Mouse (Mus musculus) ovary, adult 18-20 months (tissue): ENCODE results near the gene Sfxn5.

Experiments
- DNase-seq: peaks from one replicate; pipeline ENCODE4 v3.0.0; 2022; ENCODE audit warnings: low spot score, mixed read lengths

Sfxn5 gene

GRCm38 (mm10) chr6:85334251-85334650 lies 1.0 kb upstream of the Sfxn5 start:
- DNase-seq: no peak

GRCm38 (mm10) chr6:85333732-85334131 lies 510 bp upstream of the Sfxn5 start:
- DNase-seq: no peak

GRCm38 (mm10) chr6:85332351-85332999 lies 747 bp downstream of the Sfxn5 start:
- DNase-seq: no peak

GRCm38 (mm10) chr6:85331736-85332135 lies 1.5 kb downstream of the Sfxn5 start:
- DNase-seq: no peak

GRCm38 (mm10) chr6:85331221-85331735 lies 1.9 kb downstream of the Sfxn5 start:
- peak; percentile 38 for DNase-seq

- no peak for DNase-seq
Measured at GRCm38 (mm10) chr6:85329666-85330185, 3.5 kb downstream of the Sfxn5 start.

- DNase-seq: no peak
Measured at GRCm38 (mm10) chr6:85326564-85326963, 6.7 kb downstream of the Sfxn5 start.

- no peak for DNase-seq
Measured at GRCm38 (mm10) chr6:85325109-85325508, 8.1 kb downstream of the Sfxn5 start.

GRCm38 (mm10) chr6:85320445-85320866 lies 12.8 kb downstream of the Sfxn5 start:
- DNase-seq: no peak

- DNase-seq: no peak
Measured at GRCm38 (mm10) chr6:85316211-85316610, 17.0 kb downstream of the Sfxn5 start.

GRCm38 (mm10) chr6:85314064-85314798 lies 19.0 kb downstream of the Sfxn5 start:
- DNase-seq: no peak

- DNase-seq: no peak
Measured at GRCm38 (mm10) chr6:85307894-85308293, 25.3 kb downstream of the Sfxn5 start.

- no peak for DNase-seq
Measured at GRCm38 (mm10) chr6:85306375-85306774, 26.8 kb downstream of the Sfxn5 start.

- DNase-seq: no peak
Measured at GRCm38 (mm10) chr6:85305826-85306225, 27.4 kb downstream of the Sfxn5 start.

- no peak for DNase-seq
Measured at GRCm38 (mm10) chr6:85304966-85305365, 28.3 kb downstream of the Sfxn5 start.

GRCm38 (mm10) chr6:85302326-85303055 lies 30.7 kb downstream of the Sfxn5 start:
- peak; percentile 23 for DNase-seq

GRCm38 (mm10) chr6:85295384-85296167 lies 37.6 kb downstream of the Sfxn5 start:
- DNase-seq: peak; percentile 32

- no peak for DNase-seq
Measured at GRCm38 (mm10) chr6:85294004-85294379, 39.2 kb downstream of the Sfxn5 start.

- DNase-seq: no peak
Measured at GRCm38 (mm10) chr6:85293255-85294003, 39.8 kb downstream of the Sfxn5 start.

- DNase-seq: no peak
Measured at GRCm38 (mm10) chr6:85290869-85291824, 42.1 kb downstream of the Sfxn5 start.
